Mouse (Mus musculus): Measurements from ENCODE around the gene Gm13289. TPM values are rescaled to one million over a fixed set of nuclear protein-coding genes. Genes with fewer than 3 reads are reported as not detected.
A peak's percentile ranks its signal among the peaks of the same experiment; 100 is the strongest.
"Not testable (repeated sequence)": the region's sequence is repeated elsewhere in the genome, so short reads cannot be mapped to it uniquely, and the experiment has no call there.

Gm13289 gene
- polyA plus RNA-seq, 1 experiment from 2014 or later, result not detected

DNA sequence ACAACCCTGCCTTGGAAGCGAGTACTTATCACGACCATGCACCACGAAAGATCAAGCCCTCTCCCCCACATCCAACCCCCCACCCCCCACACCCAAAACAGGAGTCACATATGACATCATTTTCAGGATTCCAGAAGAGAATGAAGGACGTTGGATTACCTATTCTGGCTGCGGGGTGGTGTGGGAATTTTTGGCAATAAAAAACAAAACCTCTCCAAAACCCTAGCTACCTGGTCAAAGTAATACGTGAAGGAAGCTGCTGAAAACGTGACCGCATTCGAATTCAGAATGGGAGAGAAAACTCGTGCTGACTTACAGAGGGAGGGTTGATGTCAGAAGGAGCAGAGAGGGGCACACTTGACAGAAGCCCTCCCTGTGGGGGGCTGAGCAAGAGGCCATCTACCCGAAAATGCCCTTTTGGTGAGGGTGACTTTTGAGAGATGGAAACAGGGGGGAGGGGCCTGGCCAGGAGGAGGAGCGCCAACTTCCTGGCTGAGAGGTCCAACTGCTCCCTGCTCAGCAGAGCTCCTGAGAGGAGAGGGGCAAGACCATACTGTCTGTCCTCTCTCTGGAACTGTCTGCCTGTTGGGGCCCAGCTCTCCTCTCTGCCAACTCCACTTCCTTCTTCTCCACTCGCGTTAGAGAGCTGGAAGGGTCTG is 17.0 kb upstream of the Gm13289 start, which contains the start of gene Gm13283:
Gene Gm13283 (plus strand): TSS at position 510 of the 659 bp plus-strand sequence.
- H3K36me3 ChIP-seq (replicated peaks); H3K27ac ChIP-seq; H3K4me1 ChIP-seq; H3K27me3 ChIP-seq (replicated peaks); H3K9me3 ChIP-seq; ATAC-seq (replicated peaks); H3K9ac ChIP-seq: not testable (repeated sequence)
- H3K4me3 ChIP-seq, result peak within 1 kb of the TSS; percentile 34
- H3K4me2 ChIP-seq, result peak within 1 kb of the TSS; percentile 69
- 24% methylated on average over 10 of the region's 14 CpGs for WGBS

DNA sequence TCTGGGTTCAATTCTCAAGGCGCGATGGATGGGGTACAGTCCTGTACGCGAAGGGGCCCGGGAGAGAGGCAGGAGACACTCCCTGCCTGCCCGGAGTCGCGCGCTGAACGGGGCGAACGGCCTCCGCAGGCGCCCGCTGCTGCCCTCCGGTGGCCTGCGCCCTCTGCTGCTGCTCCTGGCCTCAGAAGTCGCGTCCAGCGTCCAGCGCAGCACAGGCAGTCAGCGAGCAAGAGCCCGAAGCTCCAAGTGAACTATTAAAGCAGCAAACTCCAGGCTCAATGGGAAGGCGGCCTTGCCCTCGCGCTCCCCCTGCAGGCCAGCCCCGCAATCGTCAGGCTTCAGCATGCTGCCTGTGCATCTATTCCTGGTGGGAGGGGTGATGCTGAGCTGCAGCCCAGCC is 16.3 kb upstream of the Gm13289 start:
- Histone ChIP-seq H3K4me3 (peak overlapping the region; percentile 34), H3K4me2 (peak overlapping the region; percentile 69)
- H3K9me3 ChIP-seq; H3K36me3 ChIP-seq (replicated peaks); ATAC-seq (replicated peaks); H3K4me1 ChIP-seq; H3K9ac ChIP-seq; H3K27me3 ChIP-seq (replicated peaks); H3K27ac ChIP-seq: not testable (repeated sequence)
- WGBS, result 0% methylated on average over 23 of the region's 28 CpGs

DNA sequence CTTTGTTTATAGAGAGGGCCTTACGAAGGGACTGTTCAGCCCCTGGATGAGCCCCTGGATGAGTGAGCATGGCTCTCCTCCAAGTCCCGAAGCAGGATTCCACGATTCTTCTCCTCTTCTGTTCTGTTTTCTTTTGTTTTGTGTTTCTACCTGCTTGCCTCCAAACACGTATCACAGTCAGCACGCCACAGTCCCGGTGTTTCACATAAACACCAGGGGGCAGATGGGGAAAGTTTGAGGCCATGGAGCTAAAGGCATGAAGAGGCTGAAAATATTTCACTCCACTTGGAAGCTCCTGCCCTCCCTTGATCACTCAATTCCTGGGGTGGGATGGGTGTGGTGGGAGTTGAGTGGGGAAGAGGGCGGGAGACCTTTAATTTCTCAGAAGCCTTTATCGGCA is 14.9 kb upstream of the Gm13289 start:
- H3K27ac ChIP-seq; H3K4me1 ChIP-seq; H3K9ac ChIP-seq; H3K36me3 ChIP-seq (replicated peaks); ATAC-seq (replicated peaks); H3K9me3 ChIP-seq; H3K4me3 ChIP-seq; H3K4me2 ChIP-seq; H3K27me3 ChIP-seq (replicated peaks): not testable (repeated sequence)
- WGBS, result 64% methylated on average over 6 of the region's 8 CpGs

DNA sequence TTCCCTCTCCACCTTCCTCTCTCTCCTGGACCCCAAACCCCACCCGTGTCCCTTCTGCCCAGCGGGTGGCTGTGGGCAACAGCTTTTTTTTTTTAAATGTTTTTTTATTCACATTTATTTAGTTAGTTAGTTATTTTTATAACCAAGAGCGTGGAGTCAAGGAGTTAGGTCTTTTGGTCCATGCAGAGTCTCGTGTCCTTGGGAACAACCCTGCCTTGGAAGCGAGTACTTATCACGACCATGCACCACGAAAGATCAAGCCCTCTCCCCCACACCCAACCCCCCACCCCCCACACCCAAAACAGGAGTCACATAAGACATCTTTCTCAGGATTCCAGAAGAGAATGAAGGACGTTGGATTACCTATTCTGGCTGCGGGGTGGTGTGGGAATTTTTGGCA is 14.4 kb upstream of the Gm13289 start:
- 43% methylated on average over 9 of the region's 9 CpGs for WGBS
- not testable (repeated sequence) for H3K36me3 ChIP-seq (replicated peaks); H3K27me3 ChIP-seq (replicated peaks); H3K9me3 ChIP-seq; H3K9ac ChIP-seq; H3K27ac ChIP-seq; H3K4me3 ChIP-seq; ATAC-seq (replicated peaks); H3K4me1 ChIP-seq; H3K4me2 ChIP-seq

DNA sequence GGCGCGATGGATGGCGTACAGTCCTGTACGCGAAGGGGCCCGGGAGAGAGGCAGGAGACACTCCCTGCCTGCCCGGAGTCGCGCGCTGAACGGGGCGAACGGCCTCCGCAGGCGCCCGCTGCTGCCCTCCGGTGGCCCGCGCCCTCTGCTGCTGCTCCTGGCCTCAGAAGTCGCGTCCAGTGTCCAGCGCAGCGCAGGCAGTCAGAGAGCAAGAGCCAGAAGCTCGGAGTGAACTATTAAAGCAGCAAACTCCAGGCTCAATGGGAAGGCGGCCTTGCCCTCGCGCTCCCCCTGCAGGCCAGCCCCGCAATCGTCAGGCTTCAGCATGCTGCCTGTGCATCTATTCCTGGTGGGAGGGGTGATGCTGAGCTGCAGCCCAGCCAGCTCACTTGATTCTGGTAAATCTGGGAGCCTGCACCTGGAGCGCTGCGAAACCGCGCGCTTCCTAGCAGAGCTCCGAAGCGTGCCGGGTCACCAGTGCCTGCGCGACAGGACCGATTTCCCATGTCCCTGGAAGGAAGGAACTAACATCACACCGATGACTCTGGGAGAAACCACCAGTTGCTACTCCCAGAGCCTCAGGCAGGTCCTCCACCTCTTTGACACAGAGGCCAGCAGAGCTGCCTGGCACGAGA is 13.2 kb upstream of the Gm13289 start:
- not testable (repeated sequence) for H3K9ac ChIP-seq; H3K27me3 ChIP-seq (replicated peaks); ATAC-seq (replicated peaks); H3K9me3 ChIP-seq; H3K4me1 ChIP-seq; H3K27ac ChIP-seq; H3K36me3 ChIP-seq (replicated peaks)
- peak overlapping the region; percentile 63 for H3K4me2 ChIP-seq
- WGBS, result 3% methylated on average over 33 of the region's 42 CpGs
- peak overlapping the region; percentile 38 for H3K4me3 ChIP-seq

DNA sequence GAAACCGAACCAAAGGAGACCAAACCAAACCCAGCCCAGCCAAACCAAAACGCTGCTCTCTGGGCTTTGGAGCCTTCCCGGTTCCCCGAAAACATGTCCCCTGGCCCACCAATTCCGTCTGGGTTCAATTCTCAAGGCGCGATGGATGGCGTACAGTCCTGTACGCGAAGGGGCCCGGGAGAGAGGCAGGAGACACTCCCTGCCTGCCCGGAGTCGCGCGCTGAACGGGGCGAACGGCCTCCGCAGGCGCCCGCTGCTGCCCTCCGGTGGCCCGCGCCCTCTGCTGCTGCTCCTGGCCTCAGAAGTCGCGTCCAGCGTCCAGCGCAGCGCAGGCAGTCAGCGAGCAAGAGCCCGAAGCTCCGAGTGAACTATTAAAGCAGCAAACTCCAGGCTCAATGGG is 3.2 kb upstream of the Gm13289 start, which contains the start of gene Gm13290:
Gene Gm13290 (plus strand): TSS at position 301 of the 400 bp plus-strand sequence.
- not testable (repeated sequence) for H3K4me3 ChIP-seq; H3K27me3 ChIP-seq (replicated peaks); ATAC-seq (replicated peaks); H3K4me1 ChIP-seq; H3K4me2 ChIP-seq; H3K36me3 ChIP-seq (replicated peaks); H3K9me3 ChIP-seq; H3K9ac ChIP-seq; H3K27ac ChIP-seq
- WGBS, result no CpG with 5 or more reads among the region's 32 CpGs

DNA sequence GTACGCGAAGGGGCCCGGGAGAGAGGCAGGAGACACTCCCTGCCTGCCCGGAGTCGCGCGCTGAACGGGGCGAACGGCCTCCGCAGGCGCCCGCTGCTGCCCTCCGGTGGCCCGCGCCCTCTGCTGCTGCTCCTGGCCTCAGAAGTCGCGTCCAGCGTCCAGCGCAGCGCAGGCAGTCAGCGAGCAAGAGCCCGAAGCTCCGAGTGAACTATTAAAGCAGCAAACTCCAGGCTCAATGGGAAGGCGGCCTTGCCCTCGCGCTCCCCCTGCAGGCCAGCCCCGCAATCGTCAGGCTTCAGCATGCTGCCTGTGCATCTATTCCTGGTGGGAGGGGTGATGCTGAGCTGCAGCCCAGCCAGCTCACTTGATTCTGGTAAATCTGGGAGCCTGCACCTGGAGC is 2.8 kb downstream of the Gm13289 start, which contains the start of gene Gm13272:
Gene Gm13272 (plus strand): TSS at position 301 of the 400 bp plus-strand sequence.
- H3K27ac ChIP-seq; H3K9me3 ChIP-seq; H3K9ac ChIP-seq; H3K36me3 ChIP-seq (replicated peaks); ATAC-seq (replicated peaks); H3K4me2 ChIP-seq; H3K27me3 ChIP-seq (replicated peaks); H3K4me1 ChIP-seq; H3K4me3 ChIP-seq: not testable (repeated sequence)
- WGBS, result no CpG with 5 or more reads among the region's 29 CpGs

DNA sequence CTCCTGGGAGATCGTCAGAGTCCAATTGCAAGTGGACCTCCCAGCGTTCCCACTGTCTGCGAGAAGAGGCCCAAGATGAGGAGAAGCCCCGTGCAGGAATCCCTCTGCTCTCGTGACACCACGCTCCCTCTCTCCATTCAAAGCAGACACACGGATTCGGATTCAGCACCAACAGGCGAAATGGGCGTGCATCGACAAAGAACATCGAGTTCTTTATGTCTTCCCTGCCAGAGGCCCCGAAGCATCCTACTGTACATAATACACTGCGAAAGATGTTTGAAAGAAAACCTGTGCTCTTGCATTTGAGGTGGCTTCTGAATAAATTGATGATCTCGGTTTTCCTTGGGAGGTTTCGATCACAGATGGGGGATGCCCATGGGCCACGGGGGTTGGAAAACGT is 3.6 kb downstream of the Gm13289 start:
- H3K27ac ChIP-seq; H3K4me3 ChIP-seq; H3K9me3 ChIP-seq; H3K4me2 ChIP-seq; H3K36me3 ChIP-seq (replicated peaks); H3K9ac ChIP-seq; H3K27me3 ChIP-seq (replicated peaks); H3K4me1 ChIP-seq; ATAC-seq (replicated peaks): not testable (repeated sequence)
- 52% methylated on average over 16 of the region's 18 CpGs for whole genome bisulfite sequencing

DNA sequence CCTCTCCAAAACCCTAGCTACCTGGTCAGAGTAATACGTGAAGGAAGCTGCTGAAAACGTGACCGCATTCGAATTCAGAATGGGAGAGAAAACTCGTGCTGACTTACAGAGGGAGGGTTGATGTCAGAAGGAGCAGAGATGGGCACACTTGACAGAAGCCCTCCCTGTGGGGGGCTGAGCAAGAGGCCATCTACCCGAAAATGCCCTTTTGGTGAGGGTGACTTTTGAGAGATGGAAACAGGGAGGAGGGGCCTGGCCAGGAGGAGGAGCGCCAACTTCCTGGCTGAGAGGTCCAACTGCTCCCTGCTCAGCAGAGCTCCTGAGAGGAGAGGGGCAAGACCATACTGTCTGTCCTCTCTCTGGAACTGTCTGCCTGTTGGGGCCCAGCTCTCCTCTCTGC is 5.1 kb downstream of the Gm13289 start, which contains the start of gene Ifnz:
Gene Ifnz (plus strand): TSS at position 301 of the 400 bp plus-strand sequence.
- H3K9ac ChIP-seq; H3K27ac ChIP-seq; H3K9me3 ChIP-seq; H3K4me3 ChIP-seq; H3K27me3 ChIP-seq (replicated peaks); ATAC-seq (replicated peaks); H3K36me3 ChIP-seq (replicated peaks); H3K4me1 ChIP-seq: not testable (repeated sequence)
- H3K4me2 ChIP-seq, result peak within 1 kb of the TSS; percentile 45
- WGBS, result 19% methylated on average over 4 of the region's 7 CpGs

DNA sequence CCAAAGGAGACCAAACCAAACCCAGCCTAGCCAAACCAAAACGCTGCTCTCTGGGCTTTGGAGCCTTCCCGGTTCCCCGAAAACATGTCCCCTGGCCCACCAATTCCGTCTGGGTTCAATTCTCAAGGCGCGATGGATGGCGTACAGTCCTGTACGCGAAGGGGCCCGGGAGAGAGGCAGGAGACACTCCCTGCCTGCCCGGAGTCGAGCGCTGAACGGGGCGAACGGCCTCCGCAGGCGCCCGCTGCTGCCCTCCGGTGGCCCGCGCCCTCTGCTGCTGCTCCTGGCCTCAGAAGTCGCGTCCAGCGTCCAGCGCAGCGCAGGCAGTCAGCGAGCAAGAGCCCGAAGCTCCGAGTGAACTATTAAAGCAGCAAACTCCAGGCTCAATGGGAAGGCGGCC is 5.6 kb downstream of the Gm13289 start:
- not testable (repeated sequence) for H3K27me3 ChIP-seq (replicated peaks); H3K9ac ChIP-seq; H3K27ac ChIP-seq; H3K36me3 ChIP-seq (replicated peaks); H3K9me3 ChIP-seq; H3K4me3 ChIP-seq; H3K4me1 ChIP-seq; ATAC-seq (replicated peaks)
- H3K4me2 ChIP-seq, result peak overlapping the region; percentile 45
- WGBS, result 0% methylated on average over 15 of the region's 31 CpGs

DNA sequence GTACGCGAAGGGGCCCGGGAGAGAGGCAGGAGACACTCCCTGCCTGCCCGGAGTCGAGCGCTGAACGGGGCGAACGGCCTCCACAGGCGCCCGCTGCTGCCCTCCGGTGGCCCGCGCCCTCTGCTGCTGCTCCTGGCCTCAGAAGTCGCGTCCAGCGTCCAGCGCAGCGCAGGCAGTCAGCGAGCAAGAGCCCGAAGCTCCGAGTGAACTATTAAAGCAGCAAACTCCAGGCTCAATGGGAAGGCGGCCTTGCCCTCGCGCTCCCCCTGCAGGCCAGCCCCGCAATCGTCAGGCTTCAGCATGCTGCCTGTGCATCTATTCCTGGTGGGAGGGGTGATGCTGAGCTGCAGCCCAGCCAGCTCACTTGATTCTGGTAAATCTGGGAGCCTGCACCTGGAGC is 8.7 kb downstream of the Gm13289 start, which contains the start of gene Gm13276:
Gene Gm13276 (plus strand): TSS at position 301 of the 400 bp plus-strand sequence.
- WGBS, result no CpG with 5 or more reads among the region's 27 CpGs
- not testable (repeated sequence) for H3K4me3 ChIP-seq; H3K27ac ChIP-seq; H3K27me3 ChIP-seq (replicated peaks); H3K9ac ChIP-seq; H3K9me3 ChIP-seq; H3K36me3 ChIP-seq (replicated peaks); H3K4me1 ChIP-seq; ATAC-seq (replicated peaks); H3K4me2 ChIP-seq

DNA sequence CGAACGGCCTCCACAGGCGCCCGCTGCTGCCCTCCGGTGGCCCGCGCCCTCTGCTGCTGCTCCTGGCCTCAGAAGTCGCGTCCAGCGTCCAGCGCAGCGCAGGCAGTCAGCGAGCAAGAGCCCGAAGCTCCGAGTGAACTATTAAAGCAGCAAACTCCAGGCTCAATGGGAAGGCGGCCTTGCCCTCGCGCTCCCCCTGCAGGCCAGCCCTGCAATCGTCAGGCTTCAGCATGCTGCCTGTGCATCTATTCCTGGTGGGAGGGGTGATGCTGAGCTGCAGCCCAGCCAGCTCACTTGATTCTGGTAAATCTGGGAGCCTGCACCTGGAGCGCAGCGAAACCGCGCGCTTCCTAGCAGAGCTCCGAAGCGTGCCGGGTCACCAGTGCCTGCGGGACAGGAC is 11.7 kb downstream of the Gm13289 start, which contains the start of gene Gm13277:
Gene Gm13277 (plus strand): TSS at position 231 of the 400 bp plus-strand sequence.
- H3K4me2 ChIP-seq; H3K4me1 ChIP-seq; H3K9ac ChIP-seq; H3K4me3 ChIP-seq; H3K27me3 ChIP-seq (replicated peaks); H3K27ac ChIP-seq; H3K36me3 ChIP-seq (replicated peaks); H3K9me3 ChIP-seq; ATAC-seq (replicated peaks): not testable (repeated sequence)
- 0% methylated on average over 3 of the region's 28 CpGs for WGBS

DNA sequence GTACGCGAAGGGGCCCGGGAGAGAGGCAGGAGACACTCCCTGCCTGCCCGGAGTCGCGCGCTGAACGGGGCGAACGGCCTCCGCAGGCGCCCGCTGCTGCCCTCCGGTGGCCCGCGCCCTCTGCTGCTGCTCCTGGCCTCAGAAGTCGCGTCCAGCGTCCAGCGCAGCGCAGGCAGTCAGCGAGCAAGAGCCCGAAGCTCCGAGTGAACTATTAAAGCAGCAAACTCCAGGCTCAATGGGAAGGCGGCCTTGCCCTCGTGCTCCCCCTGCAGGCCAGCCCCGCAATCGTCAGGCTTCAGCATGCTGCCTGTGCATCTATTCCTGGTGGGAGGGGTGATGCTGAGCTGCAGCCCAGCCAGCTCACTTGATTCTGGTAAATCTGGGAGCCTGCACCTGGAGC is 14.5 kb downstream of the Gm13289 start, which contains the start of gene Gm13278:
Gene Gm13278 (plus strand): TSS at position 301 of the 400 bp plus-strand sequence.
- not testable (repeated sequence) for H3K27me3 ChIP-seq (replicated peaks); H3K9me3 ChIP-seq; H3K4me2 ChIP-seq; H3K27ac ChIP-seq; H3K9ac ChIP-seq; H3K4me3 ChIP-seq; H3K36me3 ChIP-seq (replicated peaks); ATAC-seq (replicated peaks); H3K4me1 ChIP-seq
- no CpG with 5 or more reads among the region's 28 CpGs for WGBS

All from midbrain, embryonic 15.5 days (tissue).